21 mouse cellular contexts compared by ENCODE assay signal in genomic region chr19:12567011-12567410, GRCm38 (mm10). TPM values are rescaled to one million over a fixed set of nuclear protein-coding genes. Genes with fewer than 3 reads are reported as not detected.
DNase-seq lines count a peak whose midpoint lies in the region; ATAC-seq and TF ChIP-seq lines count a peak whose summit lies in the region.
"Had no signal": no experiment of that assay in that cellular context is flagged by ENCODE, and none has a peak within 500 bp of the region (broad histone marks: within the 10 kb centered on the region; RNA-seq: fewer than 3 reads in every experiment).

No protein-coding gene starts in this region.

- no peak for TF ChIP-seq EP300 in liver, postnatal 0 days (IDR thresholded peaks at IDR 0.05; ENCODE audit: low read depth)
- peak; percentile 91 for TF ChIP-seq EP300 in CH12.LX (IDR thresholded peaks at IDR 0.05; ENCODE audit: low read length)

- ATAC-seq in liver, postnatal 0 days = no peak
- ATAC-seq in hematopoietic stem cell, adult 5-6 weeks (replicated peaks in 1 of 2; ENCODE audit: insufficient read depth in 1 of 2, low FRiP score in 2 of 2, low TSS enrichment in 1 of 2, low read depth in 1 of 2, poor library complexity in 2 of 2, severe bottlenecking in 2 of 2) = peak; percentile 39 to 58; a peak in 2 of 4 replicates
- no peak for ATAC-seq in neural tube, embryonic 15.5 days (ENCODE audit: low FRiP score)
- ATAC-seq: forebrain, embryonic 15.5 days had no signal

- no peak overlapping the region for H3K4me2 ChIP-seq in liver, postnatal 0 days (ENCODE audit: low read depth, low read length)
- peak overlapping the region; percentile 80 for H3K4me2 ChIP-seq in CH12.LX (ENCODE audit: insufficient read depth, low read depth, poor library complexity, severe bottlenecking)
- no peak overlapping the region for H3K4me2 ChIP-seq in neural tube, embryonic 15.5 days
- H3K4me2 ChIP-seq: forebrain, embryonic 15.5 days; lung, embryonic 15.5 days; midbrain, embryonic 12.5 days had no signal

- H3K4me3 ChIP-seq in liver, postnatal 0 days (ENCODE audit: low read depth, low read length) = no peak overlapping the region
- H3K4me3 ChIP-seq in CH12.LX (replicated peaks in 1 of 3; ENCODE audit: low read depth in 2 of 3, low read length in 2 of 3, poor library complexity in 1 of 3) = peak overlapping the region; percentile 23 to 50 (median 32)
- no peak overlapping the region for H3K4me3 ChIP-seq in neural tube, embryonic 15.5 days (replicated peaks)
- H3K4me3 ChIP-seq: forebrain, embryonic 15.5 days; lung, embryonic 15.5 days; midbrain, embryonic 12.5 days had no signal

- TF ChIP-seq CTCF in liver, postnatal 0 days (IDR thresholded peaks at IDR 0.05; ENCODE audit: low read depth) = no peak
- no peak for TF ChIP-seq CTCF in CH12.LX (conservative IDR thresholded peaks at IDR 0.05 in 1 of 2, IDR thresholded peaks at IDR 0.05 in 1 of 2; ENCODE audit: low read depth in 2 of 2, low read length in 2 of 2)

- TF ChIP-seq RAD21 in CH12.LX (IDR thresholded peaks at IDR 0.05; ENCODE audit: low read depth, low read length) = no peak

- WGBS in liver, postnatal 0 days (ENCODE audit: insufficient replicate concordance) = 35% methylated on average over 4 of the region's 4 CpGs
- 68% methylated on average over 4 of the region's 4 CpGs for WGBS in neural tube, embryonic 15.5 days

- H3K27me3 ChIP-seq in liver, postnatal 0 days (ENCODE audit: insufficient read depth, low read length) = no peaks in the 10 kb centered on the region
- no peaks in the 10 kb centered on the region for H3K27me3 ChIP-seq in CH12.LX (replicated peaks)
- H3K27me3 ChIP-seq in neural tube, embryonic 15.5 days (replicated peaks) = no peaks in the 10 kb centered on the region
- H3K27me3 ChIP-seq: forebrain, embryonic 15.5 days; lung, embryonic 15.5 days; midbrain, embryonic 12.5 days had no signal

- intact Hi-C loops in heart, postnatal 25 days (cut with DNase I) = no loop called here

- H3K4me1 ChIP-seq in liver, postnatal 0 days (ENCODE audit: insufficient read depth) = no peaks in the 10 kb centered on the region; the same call in 1 of the 2 replicates
- peaks cover 9 to 55% of the 10 kb centered on the region in 2 experiments for H3K4me1 ChIP-seq in CH12.LX (ENCODE audit: control insufficient read depth in 1 of 2, insufficient read depth in 2 of 2)
- H3K4me1 ChIP-seq in neural tube, embryonic 15.5 days = no peaks in the 10 kb centered on the region
- H3K4me1 ChIP-seq: forebrain, embryonic 15.5 days; midbrain, embryonic 12.5 days had no signal

- TF ChIP-seq POLR2A in CH12.LX (IDR thresholded peaks at IDR 0.05; ENCODE audit: low read depth, low read length) = peak; percentile 43; the same call in 1 of the 2 replicates

- H3K9ac ChIP-seq in liver, postnatal 0 days (replicated peaks) = no peak overlapping the region
- H3K9ac ChIP-seq in CH12.LX (ENCODE audit: insufficient read depth, low read depth) = peak overlapping the region; percentile 79
- no peak overlapping the region for H3K9ac ChIP-seq in neural tube, embryonic 15.5 days (replicated peaks)
- H3K9ac ChIP-seq: forebrain, embryonic 15.5 days; lung, embryonic 15.5 days; midbrain, embryonic 12.5 days had no signal

- H3K36me3 ChIP-seq in liver, postnatal 0 days (replicated peaks; ENCODE audit: insufficient read depth, low read length) = no peaks in the 10 kb centered on the region
- peaks cover 0 to 2% of the 10 kb centered on the region in 2 experiments for H3K36me3 ChIP-seq in CH12.LX (replicated peaks in 1 of 2; ENCODE audit: control insufficient read depth in 1 of 2, insufficient read depth in 1 of 2, low read length in 1 of 2)
- H3K36me3 ChIP-seq in neural tube, embryonic 15.5 days = no peaks in the 10 kb centered on the region
- H3K36me3 ChIP-seq: forebrain, embryonic 15.5 days; lung, embryonic 15.5 days; midbrain, embryonic 12.5 days had no signal

- in situ Hi-C loops in CH12.LX (cut with MboI; ENCODE audit: low pct_ligation_motif_present, low pct_unique_long_range_greater_than_20kb, low sequenced_read_pairs) = no loop called here

- no peaks in the 10 kb centered on the region for H3K9me3 ChIP-seq in liver, postnatal 0 days (ENCODE audit: low read length)
- no peaks in the 10 kb centered on the region for H3K9me3 ChIP-seq in CH12.LX (replicated peaks; ENCODE audit: low read length)
- H3K9me3 ChIP-seq in neural tube, embryonic 15.5 days (replicated peaks) = no peaks in the 10 kb centered on the region
- H3K9me3 ChIP-seq: forebrain, embryonic 15.5 days; lung, embryonic 15.5 days; midbrain, embryonic 12.5 days had no signal

- no peak for DNase-seq in liver, postnatal 0 days
- DNase-seq in liver = no peak
- DNase-seq in A20 (ENCODE audit: low read depth, low spot score) = peak; percentile 85
- peak; percentile 82 for DNase-seq in CH12.LX (ENCODE audit: extremely low read depth)
- no peak for DNase-seq in heart, postnatal 25 days (ENCODE audit: low spot score)
- no peak for DNase-seq in left cerebral cortex, adult 8-10 months (ENCODE audit: low spot score in 2 of 2)
- DNase-seq: cerebellum, adult 18-20 months; heart, postnatal 14 days; kidney, adult 2 months; kidney, postnatal 4 days; layer of hippocampus, postnatal 36 days; thymus, postnatal 4 days had no signal

- H3K79me2 ChIP-seq in CH12.LX (replicated peaks; ENCODE audit: control insufficient read depth, extremely low read depth, insufficient read depth, poor library complexity, severe bottlenecking) = peaks cover 27% of the 10 kb centered on the region

- H3K27ac ChIP-seq in liver, postnatal 0 days (ENCODE audit: low read depth) = peak overlapping the region; percentile 25
- H3K27ac ChIP-seq in CH12.LX (ENCODE audit: insufficient read depth, low read depth) = peak overlapping the region; percentile 83
- no peak overlapping the region for H3K27ac ChIP-seq in neural tube, embryonic 15.5 days (replicated peaks)
- H3K27ac ChIP-seq: forebrain, embryonic 15.5 days; lung, embryonic 15.5 days; midbrain, embryonic 12.5 days had no signal

- dilution Hi-C loops in CH12.LX (cut with MboI; ENCODE audit: extremely low pct_ligation_motif_present, extremely low pct_unique_long_range_greater_than_20kb, low sequenced_read_pairs) = no loop called here

TF ChIP-seq in CH12.LX, 34 proteins besides CTCF, POLR2A, EP300 and RAD21:
- TF ChIP-seq UBTF (IDR thresholded peaks at IDR 0.05; ENCODE audit: low read depth, low read length) (no peak), IRF4 (IDR thresholded peaks at IDR 0.05; ENCODE audit: low read depth, low read length) (peak; percentile 90), MXI1 (IDR thresholded peaks at IDR 0.05; ENCODE audit: low read depth, low read length) (0 out of 2 replicates have a peak, but pooled peaks have one; percentile 41), ZC3H11A (IDR thresholded peaks at IDR 0.05; ENCODE audit: low read depth, low read length) (no peak), MAX (IDR thresholded peaks at IDR 0.05; ENCODE audit: low read length) (0 out of 2 replicates have a peak, but pooled peaks have one; percentile 38), JUND (conservative IDR thresholded peaks at IDR 0.05; ENCODE audit: low read depth, low read length) (0 out of 2 replicates have a peak, but pooled peaks have one; percentile 8), TCF12 (IDR thresholded peaks at IDR 0.05; ENCODE audit: low read depth, low read length) (peak; percentile 56; the same call in 1 of the 2 replicates), PAX5 (IDR thresholded peaks at IDR 0.05; ENCODE audit: low read length) (no peak), ETS1 (conservative IDR thresholded peaks at IDR 0.05; ENCODE audit: low read depth, low read length) (0 out of 2 replicates have a peak, but pooled peaks have one; percentile 12), TBP (conservative IDR thresholded peaks at IDR 0.05; ENCODE audit: low read depth, low read length) (peak; percentile 65)

RNA-seq across cellular contexts. Expression of gene Fam111a, which starts 21.5 kb away (rescaled TPM):
- polyA plus RNA-seq in liver, postnatal 0 days (2015; fragmentation: Nextera tagmentation; extraction: Ambion mirVana) = 14.4 and 15.4 TPM in 2 replicates
- total RNA-seq in CH12.LX (2012; rRNA removed) = 47.6 and 53.6 TPM in 2 replicates
- 92.6 and 110 TPM in 2 replicates for total RNA-seq in CH12.LX (2014; rRNA removed)
- polyA plus RNA-seq in CH12.LX (2012; ENCODE audit: insufficient read length, low read depth) = 102 and 103 TPM in 2 replicates
- 161 and 174 TPM in 2 replicates for total RNA-seq in hematopoietic stem cell, adult 5-6 weeks (2017)
- polyA plus RNA-seq in neural tube, embryonic 15.5 days (2015; fragmentation: Nextera tagmentation; extraction: Ambion mirVana) = 6.2 and 11.7 TPM in 2 replicates
- 1 to 10 TPM; 5.6 to 6.1 TPM for total RNA-seq in heart, postnatal 25 days (2021)
- 1 to 10 TPM; 1.3 to 3.1 (median 1.8) TPM for total RNA-seq in left cerebral cortex, adult 8-10 months (2022)

RNA-seq across cellular contexts. Expression of gene Gm4952, which starts 32.8 kb away (rescaled TPM):
- polyA plus RNA-seq in liver, postnatal 0 days (2015; fragmentation: Nextera tagmentation; extraction: Ambion mirVana) = 248 and 262 TPM in 2 replicates
- total RNA-seq in CH12.LX (2012; rRNA removed) (0.13 and 0.17 TPM in 2 replicates), CH12.LX (2014; rRNA removed) (0.26 TPM in 1 of 2 replicates, not detected in the other)
- polyA plus RNA-seq in CH12.LX (2012; ENCODE audit: insufficient read length, low read depth) = not detected in 2 replicates
- not detected in 2 replicates for total RNA-seq in hematopoietic stem cell, adult 5-6 weeks (2017)
- polyA plus RNA-seq in neural tube, embryonic 15.5 days (2015; fragmentation: Nextera tagmentation; extraction: Ambion mirVana) = 0.13 and 0.15 TPM in 2 replicates
- total RNA-seq in heart, postnatal 25 days (2021) = not detected
- total RNA-seq in left cerebral cortex, adult 8-10 months (2022) = under 1 TPM in 1 of 4 experiments, not detected in 3; 0.14 TPM
- total RNA-seq: gastrocnemius, adult 18-20 months; heart, adult 8-10 months; heart, postnatal 14 days; layer of hippocampus, postnatal 36 days had no signal
- polyA plus RNA-seq: forebrain, embryonic 15.5 days; limb, embryonic 11.5 days; midbrain, embryonic 12.5 days; small intestine, adult 2 months had no signal

Comparison
In these comparisons a context has a peak if more than half of its experiments do, and no peak if none do; other contexts are left out.
1. ATAC-seq: peak in hematopoietic stem cell, adult 5-6 weeks (2 of 2); none in liver, postnatal 0 days (single experiment) and neural tube, embryonic 15.5 days (single experiment).
2. DNase-seq: peak in A20 (single experiment) and CH12.LX (single experiment); none in liver, postnatal 0 days (single experiment), liver (single experiment), heart, postnatal 25 days (single experiment) and left cerebral cortex, adult 8-10 months (0 of 2).
3. H3K4me3 ChIP-seq: peak in CH12.LX (3 of 3); none in liver, postnatal 0 days (single experiment) and neural tube, embryonic 15.5 days (single experiment).
4. RNA of gene Fam111a, which starts 21.5 kb away (total RNA-seq): 161 to 174 TPM in hematopoietic stem cell, adult 5-6 weeks and 47.6 to 110 TPM in CH12.LX; 5.6 to 6.1 TPM in heart, postnatal 25 days and 1.3 to 3.1 TPM in left cerebral cortex, adult 8-10 months; every median in the first group is over 4 times any median in the second.